Mouse (Mus musculus) common myeloid progenitor, adult 5-6 weeks (primary cell): ENCODE measurements around the gene Srebf1. TPM values are rescaled to one million over a fixed set of nuclear protein-coding genes. Genes with fewer than 3 reads are reported as not detected.
A peak's percentile ranks its signal among the peaks of the same experiment; 100 is the strongest.

Source experiments
- ATAC-seq: replicated peaks from 2 replicates; pipeline ENCODE4 v1.8.0; 2016; ENCODE audit warnings: low read depth, mild to moderate bottlenecking, moderate TSS enrichment, inconsistent platforms; ENCODE audit not compliant: poor library complexity, severe bottlenecking
- total RNA-seq: library from RNA; stranded (forward); fragments of 200-1000, 187-1606 nt; gene quantifications from 2 replicates; pipeline ENCODE4 v1.2.3, GENCODE M21; 2017

The Srebf1 gene
- 32.9 and 58.8 TPM in 2 replicates for total RNA-seq

- ATAC-seq: peak; percentile 77
Measured at GRCm38 (mm10) chr11:60222469-60223236, at the start of gene Srebf1. Srebf1 (minus strand) TSS chr11:60222581.

- peak; percentile 90 for ATAC-seq
Measured at GRCm38 (mm10) chr11:60268563-60268962, 46.2 kb upstream of the Srebf1 start.

- ATAC-seq: no peak
Measured at GRCm38 (mm10) chr11:60265271-60265985, 43.0 kb upstream of the Srebf1 start.

- no peak for ATAC-seq
Measured at GRCm38 (mm10) chr11:60264651-60265050, 42.3 kb upstream of the Srebf1 start.

- no peak for ATAC-seq
Measured at GRCm38 (mm10) chr11:60262396-60262795, 40.0 kb upstream of the Srebf1 start.

- ATAC-seq: no peak
Measured at GRCm38 (mm10) chr11:60260743-60261142, 38.4 kb upstream of the Srebf1 start.

- ATAC-seq: no peak
Measured at GRCm38 (mm10) chr11:60257696-60258095, 35.3 kb upstream of the Srebf1 start.

GRCm38 (mm10) chr11:60256713-60257112 lies 34.3 kb upstream of the Srebf1 start:
- no peak for ATAC-seq

- no peak for ATAC-seq
Measured at GRCm38 (mm10) chr11:60256176-60256681, 33.8 kb upstream of the Srebf1 start.

- no peak for ATAC-seq
Measured at GRCm38 (mm10) chr11:60255639-60256038, 33.3 kb upstream of the Srebf1 start.

GRCm38 (mm10) chr11:60255181-60255580 lies 32.8 kb upstream of the Srebf1 start:
- no peak for ATAC-seq

- ATAC-seq: no peak
Measured at GRCm38 (mm10) chr11:60254308-60254707, 31.9 kb upstream of the Srebf1 start.

- no peak for ATAC-seq
Measured at GRCm38 (mm10) chr11:60253546-60253945, 31.2 kb upstream of the Srebf1 start.

GRCm38 (mm10) chr11:60250971-60251643 lies 28.7 kb upstream of the Srebf1 start:
- ATAC-seq: peak; percentile 95

GRCm38 (mm10) chr11:60249885-60250284 lies 27.5 kb upstream of the Srebf1 start:
- no peak for ATAC-seq

- ATAC-seq: no peak
Measured at GRCm38 (mm10) chr11:60248596-60249404, 26.4 kb upstream of the Srebf1 start.

- ATAC-seq: no peak
Measured at GRCm38 (mm10) chr11:60247753-60248550, 25.6 kb upstream of the Srebf1 start.

GRCm38 (mm10) chr11:60246077-60246476 lies 23.7 kb upstream of the Srebf1 start:
- ATAC-seq: no peak

- ATAC-seq: no peak
Measured at GRCm38 (mm10) chr11:60244503-60245143, 22.2 kb upstream of the Srebf1 start.
